Mouse (Mus musculus): Measurements from ENCODE around the gene Ogn. TPM values are rescaled to one million over a fixed set of nuclear protein-coding genes. Genes with fewer than 3 reads are reported as not detected.

The Ogn gene
- polyA plus RNA-seq, 1 experiment from 2014 or later, result 1.3 TPM

DNA sequence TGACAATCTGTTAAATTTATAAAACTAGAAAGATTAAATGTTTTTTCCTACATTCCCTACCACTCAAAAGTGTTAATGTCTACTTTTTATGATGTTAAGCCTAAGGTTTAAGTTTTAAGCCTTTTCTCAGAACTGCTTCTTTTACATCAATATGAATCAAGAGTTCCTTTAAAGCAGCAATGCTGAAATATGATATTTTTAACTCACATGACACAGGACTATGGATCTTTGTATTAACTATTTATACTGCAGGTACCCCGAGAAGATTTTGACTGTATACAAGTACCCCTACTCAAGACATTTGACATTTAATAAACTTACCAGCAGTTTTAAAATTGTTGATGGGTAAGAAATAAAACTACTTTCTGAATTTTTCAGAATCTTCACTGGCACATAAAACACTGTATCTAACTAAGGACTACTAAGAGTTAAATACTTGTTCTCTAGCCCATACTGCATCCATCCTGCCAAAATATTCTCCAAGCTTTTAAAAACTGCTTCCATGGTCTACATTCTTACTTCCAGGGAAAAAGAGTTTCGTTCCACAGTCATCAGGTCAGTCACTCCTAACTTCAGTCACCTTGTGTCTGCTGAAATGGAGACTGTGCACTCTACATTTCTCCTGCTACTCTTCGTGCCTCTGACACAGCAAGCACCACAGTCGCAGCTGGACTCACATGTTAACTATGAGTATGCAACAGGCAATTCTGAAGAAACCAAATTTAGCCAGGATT is 910 bp downstream of the Ogn start:
- no peak overlapping the region for H3K27ac ChIP-seq (ENCODE audit: low read depth)
- no peaks in the 10 kb centered on the region for H3K4me1 ChIP-seq (ENCODE audit: insufficient read depth)
- H3K27me3 ChIP-seq (ENCODE audit: insufficient read depth, low read length), result no peaks in the 10 kb centered on the region
- no peaks in the 10 kb centered on the region for H3K36me3 ChIP-seq (replicated peaks; ENCODE audit: insufficient read depth, low read length)
- H3K9me3 ChIP-seq (ENCODE audit: low read length), result no peaks in the 10 kb centered on the region
- DNase-seq (no peak), ATAC-seq (no peak)
- no peak overlapping the region for H3K9ac ChIP-seq (replicated peaks)
- no peak overlapping the region for H3K4me2 ChIP-seq (ENCODE audit: low read depth, low read length)
- TF ChIP-seq CTCF (IDR thresholded peaks at IDR 0.05; ENCODE audit: low read depth) (no peak), EP300 (IDR thresholded peaks at IDR 0.05; ENCODE audit: low read depth) (no peak)
- no peak overlapping the region for H3K4me3 ChIP-seq (ENCODE audit: low read depth, low read length)
- WGBS (ENCODE audit: insufficient replicate concordance), result 76% methylated on average over 4 of the region's 4 CpGs

DNA sequence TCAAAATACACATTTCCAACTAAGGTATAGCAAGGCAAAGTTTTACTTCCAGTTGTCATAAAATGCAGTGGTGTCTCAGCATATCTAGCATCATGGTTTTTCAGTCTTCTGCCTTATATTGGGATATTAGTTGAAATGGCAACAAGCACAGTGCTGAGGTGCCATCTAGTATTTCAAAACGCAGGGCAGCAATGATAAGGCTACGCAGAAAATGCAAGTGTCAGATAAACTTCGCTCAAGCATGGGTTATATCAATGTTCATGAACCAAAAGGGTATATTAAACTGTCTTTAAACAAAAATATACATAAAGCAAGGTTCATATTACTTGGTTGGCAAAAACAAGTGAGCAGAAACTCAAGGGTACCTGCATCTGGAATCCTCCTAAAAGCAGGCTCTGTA is 9.2 kb downstream of the Ogn start:
- Histone ChIP-seq H3K4me3 (ENCODE audit: low read depth, low read length) (no peak overlapping the region), H3K9ac (replicated peaks) (no peak overlapping the region), H3K4me2 (ENCODE audit: low read depth, low read length) (no peak overlapping the region), H3K36me3 (replicated peaks; ENCODE audit: insufficient read depth, low read length) (no peaks in the 10 kb centered on the region), H3K27ac (ENCODE audit: low read depth) (no peak overlapping the region), H3K27me3 (ENCODE audit: insufficient read depth, low read length) (no peaks in the 10 kb centered on the region), H3K4me1 (ENCODE audit: insufficient read depth) (no peaks in the 10 kb centered on the region), H3K9me3 (ENCODE audit: low read length) (no peaks in the 10 kb centered on the region)
- DNase-seq (no peak), ATAC-seq (no peak)
- WGBS (ENCODE audit: insufficient replicate concordance), result 60% methylated on average over 3 of the region's 3 CpGs
- TF ChIP-seq EP300 (IDR thresholded peaks at IDR 0.05; ENCODE audit: low read depth), result peak; percentile 45; the same call in 1 of the 2 replicates
- TF ChIP-seq CTCF (IDR thresholded peaks at IDR 0.05; ENCODE audit: low read depth), result no peak

DNA sequence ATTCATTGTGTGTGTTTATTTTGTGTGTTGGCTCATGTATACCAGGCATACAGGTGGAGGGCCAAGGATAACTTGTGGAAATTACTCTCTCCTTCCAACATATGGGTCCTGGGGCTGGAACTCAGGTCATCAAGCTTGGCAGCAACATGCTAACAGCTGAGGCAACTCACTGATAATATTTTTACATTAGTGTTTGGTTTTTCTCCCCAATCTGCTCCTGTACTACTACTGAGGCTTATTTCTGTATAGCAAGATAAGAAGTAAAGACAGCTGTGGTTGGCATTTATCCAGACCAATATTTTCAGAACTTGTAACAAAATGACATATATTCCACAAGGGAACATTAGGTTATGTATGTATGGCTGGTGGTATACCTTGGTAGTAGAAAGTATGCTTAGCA is 10.5 kb downstream of the Ogn start:
- H3K4me1 ChIP-seq (ENCODE audit: insufficient read depth), result no peaks in the 10 kb centered on the region
- H3K4me3 ChIP-seq (ENCODE audit: low read depth, low read length), result no peak overlapping the region
- no peak overlapping the region for H3K4me2 ChIP-seq (ENCODE audit: low read depth, low read length)
- no peaks in the 10 kb centered on the region for H3K36me3 ChIP-seq (replicated peaks; ENCODE audit: insufficient read depth, low read length)
- TF ChIP-seq CTCF (IDR thresholded peaks at IDR 0.05; ENCODE audit: low read depth), result no peak
- peak; percentile 75; the same call in 1 of the 2 replicates for TF ChIP-seq EP300 (IDR thresholded peaks at IDR 0.05; ENCODE audit: low read depth)
- DNase-seq, result no peak
- no peaks in the 10 kb centered on the region for H3K27me3 ChIP-seq (ENCODE audit: insufficient read depth, low read length)
- no peak overlapping the region for H3K9ac ChIP-seq (replicated peaks)
- H3K27ac ChIP-seq (ENCODE audit: low read depth), result no peak overlapping the region
- no peaks in the 10 kb centered on the region for H3K9me3 ChIP-seq (ENCODE audit: low read length)
- ATAC-seq, result peak; percentile 45; the same call in 1 of the 2 replicates

DNA sequence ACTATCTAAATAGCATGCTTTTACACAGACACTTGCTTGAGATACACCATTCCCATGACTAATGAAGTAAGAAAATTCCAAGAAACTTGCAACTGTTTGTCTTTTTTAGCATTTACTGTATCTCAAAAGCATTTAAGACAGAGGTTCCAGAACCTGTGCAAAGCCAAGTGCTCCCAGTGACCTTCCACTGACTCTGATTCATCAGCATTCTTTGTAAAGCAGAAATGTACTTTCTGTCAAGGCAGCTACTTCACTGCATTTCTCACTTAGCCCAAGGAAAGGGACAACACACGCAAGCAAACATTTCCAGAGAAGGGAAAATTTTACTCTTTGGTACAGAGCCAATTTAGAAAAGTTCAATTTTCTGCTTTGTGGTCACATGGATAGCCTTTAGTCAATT is 15.4 kb downstream of the Ogn start:
- WGBS (ENCODE audit: insufficient replicate concordance), result 83% methylated on average over 1 of the region's 1 CpGs
- H3K4me2 ChIP-seq (ENCODE audit: low read depth, low read length), result no peak overlapping the region
- H3K9ac ChIP-seq (replicated peaks), result no peak overlapping the region
- DNase-seq (no peak), ATAC-seq (no peak)
- H3K4me1 ChIP-seq (ENCODE audit: insufficient read depth), result no peaks in the 10 kb centered on the region
- no peak for TF ChIP-seq EP300 (IDR thresholded peaks at IDR 0.05; ENCODE audit: low read depth)
- TF ChIP-seq CTCF (IDR thresholded peaks at IDR 0.05; ENCODE audit: low read depth), result no peak
- H3K4me3 ChIP-seq (ENCODE audit: low read depth, low read length), result no peak overlapping the region
- H3K27ac ChIP-seq (ENCODE audit: low read depth), result no peak overlapping the region
- H3K27me3 ChIP-seq (ENCODE audit: insufficient read depth, low read length), result no peaks in the 10 kb centered on the region
- H3K36me3 ChIP-seq (replicated peaks; ENCODE audit: insufficient read depth, low read length), result no peaks in the 10 kb centered on the region
- H3K9me3 ChIP-seq (ENCODE audit: low read length), result no peaks in the 10 kb centered on the region

DNA sequence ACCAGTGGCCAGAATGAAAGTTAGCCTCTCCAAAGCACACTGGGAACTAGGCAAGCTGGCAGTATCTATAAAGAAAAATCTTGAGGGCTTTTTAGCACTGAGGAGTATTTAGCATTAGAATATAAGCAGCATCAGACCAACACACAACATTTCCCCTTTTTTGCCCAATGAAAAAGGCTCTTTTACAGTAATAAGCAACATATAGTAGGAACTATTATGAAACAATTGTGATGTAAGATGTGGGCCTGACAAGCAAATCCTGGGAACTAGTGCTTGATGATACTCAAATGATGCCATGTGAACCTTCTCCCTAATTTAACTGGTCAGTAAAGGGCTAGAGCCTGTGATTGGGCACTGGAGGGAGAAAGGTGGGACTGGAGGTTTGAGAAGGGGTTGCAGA is 20.3 kb downstream of the Ogn start:
- Histone ChIP-seq H3K27me3 (ENCODE audit: insufficient read depth, low read length) (no peaks in the 10 kb centered on the region), H3K9ac (replicated peaks) (no peak overlapping the region), H3K27ac (ENCODE audit: low read depth) (no peak overlapping the region), H3K4me2 (ENCODE audit: low read depth, low read length) (no peak overlapping the region), H3K4me3 (ENCODE audit: low read depth, low read length) (no peak overlapping the region), H3K4me1 (ENCODE audit: insufficient read depth) (no peaks in the 10 kb centered on the region), H3K36me3 (replicated peaks; ENCODE audit: insufficient read depth, low read length) (no peaks in the 10 kb centered on the region), H3K9me3 (ENCODE audit: low read length) (no peaks in the 10 kb centered on the region)
- no peak for DNase-seq
- no peak for ATAC-seq
- TF ChIP-seq EP300 (IDR thresholded peaks at IDR 0.05; ENCODE audit: low read depth), result no peak
- TF ChIP-seq CTCF (IDR thresholded peaks at IDR 0.05; ENCODE audit: low read depth), result no peak

DNA sequence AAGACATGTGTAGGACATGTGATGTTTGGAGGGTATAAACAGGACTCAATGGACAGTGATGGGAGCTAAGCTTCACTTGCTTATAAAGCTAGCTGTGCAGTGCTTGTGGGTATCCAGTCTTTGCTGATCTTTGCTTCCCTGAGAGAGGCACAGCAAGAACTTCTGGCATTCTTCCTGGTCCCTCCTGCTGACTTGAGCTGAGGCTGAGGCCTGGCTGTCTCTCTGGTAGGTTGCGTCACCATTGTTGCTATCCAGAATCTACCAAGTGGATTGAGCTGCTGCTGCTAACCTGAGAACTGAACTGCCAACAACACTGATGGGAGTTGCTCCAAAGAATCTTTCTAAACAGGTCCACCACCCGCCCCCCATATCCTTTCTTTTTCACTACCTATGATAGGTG is 21.2 kb downstream of the Ogn start:
- H3K27me3 ChIP-seq (ENCODE audit: insufficient read depth, low read length), result no peaks in the 10 kb centered on the region
- DNase-seq (no peak), ATAC-seq (no peak)
- no peaks in the 10 kb centered on the region for H3K36me3 ChIP-seq (replicated peaks; ENCODE audit: insufficient read depth, low read length)
- no peaks in the 10 kb centered on the region for H3K4me1 ChIP-seq (ENCODE audit: insufficient read depth)
- no peak overlapping the region for H3K9ac ChIP-seq (replicated peaks)
- TF ChIP-seq CTCF (IDR thresholded peaks at IDR 0.05; ENCODE audit: low read depth) (no peak), EP300 (IDR thresholded peaks at IDR 0.05; ENCODE audit: low read depth) (no peak)
- H3K4me2 ChIP-seq (ENCODE audit: low read depth, low read length), result no peak overlapping the region
- WGBS (ENCODE audit: insufficient replicate concordance), result 91% methylated on average over 2 of the region's 2 CpGs
- no peak overlapping the region for H3K4me3 ChIP-seq (ENCODE audit: low read depth, low read length)
- H3K9me3 ChIP-seq (ENCODE audit: low read length), result no peaks in the 10 kb centered on the region
- no peak overlapping the region for H3K27ac ChIP-seq (ENCODE audit: low read depth)

Data from liver, postnatal 0 days (tissue).